Mouse (Mus musculus) testis, adult 2 months (tissue): Measurements from ENCODE around the gene Ints3. TPM values are rescaled to one million over a fixed set of nuclear protein-coding genes. Genes with fewer than 3 reads are reported as not detected.

Source experiments
- H3K27ac ChIP-seq: fragments of 200-500 bp; 2 replicates; pipeline ENCODE4 v1.5.1; 2012; ENCODE audit warnings: low read depth, low read length; ENCODE audit not compliant: control insufficient read depth, insufficient read depth
- H3K27me3 ChIP-seq: fragments of 200-500 bp; 2 replicates; pipeline ENCODE4 v1.6.1; 2012; ENCODE audit warnings: mild to moderate bottlenecking, low read length, moderate library complexity; ENCODE audit not compliant: control insufficient read depth, insufficient read depth
- H3K36me3 ChIP-seq: fragments of 200-500 bp; 2 replicates; pipeline ENCODE4 v1.6.1; 2012; ENCODE audit warnings: mild to moderate bottlenecking, low read length; ENCODE audit not compliant: control insufficient read depth, insufficient read depth
- H3K4me1 ChIP-seq: fragments of 200-500 bp; 2 replicates; pipeline ENCODE4 v1.6.1; 2012; ENCODE audit warnings: low read length; ENCODE audit not compliant: control insufficient read depth, insufficient read depth
- H3K4me3 ChIP-seq: fragments of 200-500 bp; 2 replicates; pipeline ENCODE4 v1.5.1; 2012; ENCODE audit warnings: low read depth, mild to moderate bottlenecking, low read length, moderate library complexity, mixed read lengths; ENCODE audit not compliant: control insufficient read depth
- CTCF ChIP-seq: fragments of 200-500 bp; IDR thresholded peaks from 2 replicates; pipeline ENCODE4 v1.5.1; 2012; ENCODE audit warnings: low read depth, mild to moderate bottlenecking, inconsistent platforms, low read length, moderate library complexity; ENCODE audit not compliant: control insufficient read depth, insufficient read depth, insufficient replicate concordance
- POLR2A ChIP-seq: fragments of 200-500 bp; IDR thresholded peaks from 2 replicates; pipeline ENCODE4 v1.6.1; 2012; ENCODE audit warnings: low read depth, mild to moderate bottlenecking, inconsistent platforms, low read length, moderate library complexity; ENCODE audit not compliant: control insufficient read depth
- polyA plus RNA-seq: library from polyadenylated mRNA; depleted of rRNA; stranded (reverse); fragments of >200 nt; gene quantifications from 2 replicates; pipeline ENCODE4 v1.2.3, GENCODE M21; 2012

Gene Ints3
- polyA plus RNA-seq, 1 experiment, result 19.1 TPM

DNA sequence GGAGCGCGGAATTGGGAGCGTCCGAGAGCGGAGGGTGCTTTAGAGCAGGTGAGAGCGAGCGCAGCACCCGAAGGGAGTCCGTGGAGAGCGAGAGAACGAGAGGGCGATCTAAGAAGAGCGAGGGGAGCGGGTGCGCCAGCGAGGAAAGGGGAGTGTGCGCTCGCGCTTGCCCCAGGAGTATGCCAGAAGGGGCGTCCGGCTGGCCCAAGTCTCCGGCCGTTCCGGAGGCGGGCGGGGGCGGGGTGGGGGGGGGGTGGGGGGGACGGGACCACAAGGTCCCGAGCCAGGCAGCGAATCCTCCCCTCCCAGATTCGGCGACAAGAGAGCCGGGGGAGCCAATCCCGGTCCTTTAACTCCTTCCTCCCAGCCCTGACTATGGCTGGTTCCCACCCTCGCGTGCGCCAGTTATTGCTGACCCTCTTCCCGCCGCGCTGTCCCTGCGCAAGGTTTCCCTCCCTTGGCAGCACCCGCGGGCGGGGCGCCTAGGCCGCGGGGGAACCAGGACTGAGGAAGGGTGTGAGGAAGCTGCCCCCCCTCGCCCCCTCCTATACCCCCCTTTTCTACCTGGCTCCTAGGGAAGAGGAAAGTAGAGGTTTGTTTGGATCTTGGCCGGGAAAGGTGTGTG is 32.4 kb upstream of the Ints3 start, which contains the start of gene Npr1:
Npr1 (minus strand) TSS at position 181 of the 625 bp plus-strand sequence.
- no peak for TF ChIP-seq CTCF
- TF ChIP-seq POLR2A, result peak; percentile 57
- H3K36me3 ChIP-seq, result no peaks in the 10 kb centered on the region
- peaks cover 3% of the 10 kb centered on the region; the same call in 1 of the 2 replicates for H3K27me3 ChIP-seq
- H3K4me1 ChIP-seq, result peaks cover 10% of the 10 kb centered on the region
- peak within 1 kb of the TSS; percentile 74 for H3K4me3 ChIP-seq
- peak within 1 kb of the TSS; percentile 80 for H3K27ac ChIP-seq

DNA sequence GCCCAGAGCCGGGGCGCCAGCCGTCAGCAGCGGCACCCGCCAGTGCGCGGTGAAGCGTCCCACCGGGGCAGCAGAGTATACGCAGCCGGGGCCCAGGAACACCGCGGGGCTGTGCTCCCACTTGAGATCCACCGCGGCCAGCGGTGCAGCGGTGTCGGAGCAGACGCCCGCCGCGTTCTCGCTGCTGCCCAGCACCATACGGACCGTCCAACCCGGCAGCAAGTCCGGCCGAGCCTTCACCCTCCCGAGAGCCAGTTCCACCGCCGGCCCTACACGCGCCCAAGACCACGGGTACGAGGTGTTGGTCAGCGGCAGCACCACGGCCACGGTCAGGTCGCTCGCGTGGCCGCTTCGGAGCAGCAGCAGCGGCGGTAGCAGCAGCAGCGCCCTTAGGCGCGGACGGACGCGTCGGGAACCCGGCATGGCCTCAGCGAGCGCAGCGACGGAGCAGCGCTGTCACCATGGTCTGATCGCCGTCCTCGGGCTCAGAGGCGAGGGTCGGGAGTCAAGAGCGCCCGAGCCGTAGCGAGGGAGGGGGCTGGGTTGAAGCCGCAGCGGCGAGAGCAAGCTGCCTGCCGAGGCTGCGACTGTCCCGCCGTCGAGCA is 31.8 kb upstream of the Ints3 start:
- H3K36me3 ChIP-seq, result no peaks in the 10 kb centered on the region
- peaks cover 10% of the 10 kb centered on the region for H3K4me1 ChIP-seq
- TF ChIP-seq POLR2A, result no peak
- no peak for TF ChIP-seq CTCF
- H3K27ac ChIP-seq, result peak overlapping the region; percentile 80
- H3K27me3 ChIP-seq, result peaks cover 3% of the 10 kb centered on the region; the same call in 1 of the 2 replicates
- peak overlapping the region; percentile 74 for H3K4me3 ChIP-seq

DNA sequence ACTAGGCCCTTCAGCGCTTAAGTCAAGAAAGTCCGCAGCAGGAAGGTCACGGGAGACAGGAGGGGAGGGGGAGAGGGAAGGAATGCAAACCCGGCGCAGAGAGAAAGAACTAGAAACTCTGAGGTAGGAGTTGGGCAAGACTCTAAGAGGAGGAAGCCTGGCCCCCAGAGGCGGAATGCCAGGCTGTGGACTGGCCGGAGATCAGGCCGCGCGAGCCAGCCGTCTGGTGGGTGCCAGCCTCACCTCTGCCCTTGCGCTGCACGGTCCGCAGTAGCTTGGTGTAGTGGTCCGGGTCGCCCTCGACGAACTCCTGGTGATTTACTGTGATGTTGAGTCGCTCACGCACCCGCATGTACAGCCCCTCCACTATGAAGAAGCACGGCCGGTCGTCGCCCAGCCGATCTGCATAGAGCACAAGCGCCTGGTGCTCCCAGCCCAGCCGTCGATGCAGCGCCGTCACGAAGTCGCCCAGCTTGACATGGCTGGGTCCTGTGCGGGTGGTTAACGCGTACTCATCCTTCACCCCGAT is 31.2 kb upstream of the Ints3 start:
- Histone ChIP-seq H3K4me3 (peak overlapping the region; percentile 74), H3K27ac (peak overlapping the region; percentile 80), H3K27me3 (peaks cover 3% of the 10 kb centered on the region; the same call in 1 of the 2 replicates), H3K36me3 (no peaks in the 10 kb centered on the region), H3K4me1 (peaks cover 10% of the 10 kb centered on the region)
- TF ChIP-seq POLR2A (no peak), CTCF (no peak)

DNA sequence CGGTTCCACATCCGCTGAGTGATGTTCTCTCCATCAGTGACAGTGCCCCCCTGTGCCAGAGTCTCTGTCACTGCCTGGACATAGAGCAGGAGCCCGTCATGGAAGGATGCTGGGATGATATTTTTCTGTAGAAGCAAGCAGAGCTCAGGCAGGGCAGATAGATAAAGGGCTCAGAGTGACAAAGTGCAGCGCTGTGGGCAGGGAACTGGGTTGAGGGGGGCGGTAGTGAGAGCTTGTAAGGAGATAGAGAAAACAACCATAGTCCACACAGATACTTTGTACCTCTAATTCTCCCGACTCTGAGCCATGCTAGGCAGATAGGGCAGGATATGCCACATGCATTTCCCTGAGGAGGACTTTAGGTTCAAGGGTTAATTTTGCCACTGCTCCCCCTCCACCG is 29.2 kb upstream of the Ints3 start:
- peaks cover 10% of the 10 kb centered on the region for H3K4me1 ChIP-seq
- TF ChIP-seq CTCF (no peak), POLR2A (no peak)
- H3K4me3 ChIP-seq, result no peak overlapping the region
- no peaks in the 10 kb centered on the region for H3K36me3 ChIP-seq
- H3K27ac ChIP-seq, result no peak overlapping the region
- H3K27me3 ChIP-seq, result peaks cover 3% of the 10 kb centered on the region; the same call in 1 of the 2 replicates

DNA sequence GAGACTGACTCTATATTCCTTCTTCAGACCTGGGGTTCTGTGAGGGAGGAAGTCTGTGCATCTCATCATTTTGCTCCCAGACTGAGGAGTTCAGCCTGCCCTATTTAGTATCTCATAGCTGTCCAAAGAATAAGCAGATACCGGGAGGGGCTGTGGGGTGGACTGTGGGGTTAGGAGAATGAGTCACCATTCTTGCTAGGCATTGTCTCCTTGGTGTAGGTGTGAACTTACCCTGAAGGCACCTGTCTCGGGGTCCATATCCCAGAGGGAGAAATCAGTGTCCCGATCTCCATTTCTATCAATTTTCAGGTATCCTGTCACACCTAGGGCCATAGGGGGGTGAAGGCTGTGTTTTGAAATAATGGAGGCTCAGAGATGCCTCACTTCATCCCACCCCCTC is 28.5 kb upstream of the Ints3 start:
- Histone ChIP-seq H3K4me1 (peaks cover 10% of the 10 kb centered on the region), H3K36me3 (no peaks in the 10 kb centered on the region), H3K4me3 (no peak overlapping the region), H3K27me3 (peaks cover 3% of the 10 kb centered on the region; the same call in 1 of the 2 replicates), H3K27ac (no peak overlapping the region)
- TF ChIP-seq CTCF, result no peak
- TF ChIP-seq POLR2A, result no peak

DNA sequence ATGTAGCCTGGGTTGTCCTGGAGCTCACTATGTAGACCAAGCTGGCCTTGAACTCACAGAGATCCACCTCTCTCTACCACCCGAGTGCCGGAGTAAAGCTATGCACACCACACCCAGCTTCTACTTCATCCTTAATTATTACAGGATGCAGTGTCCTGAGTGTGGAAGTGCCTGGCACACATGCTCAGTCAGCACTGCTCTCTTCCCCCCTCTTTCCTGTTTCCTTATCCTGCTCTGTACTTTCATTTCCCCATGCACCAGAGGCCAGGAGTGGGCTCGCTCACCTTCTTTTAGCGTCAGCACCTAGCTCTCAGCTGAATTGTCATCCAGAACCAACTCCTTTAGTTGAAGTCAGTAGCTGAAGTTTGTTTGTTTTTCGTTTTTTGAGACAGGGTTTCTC is 26.9 kb upstream of the Ints3 start:
- Histone ChIP-seq H3K4me3 (no peak overlapping the region), H3K27me3 (0 out of 2 replicates have a peak, but pooled peaks cover under 1% of the 10 kb centered on the region), H3K4me1 (peaks cover 7% of the 10 kb centered on the region), H3K36me3 (no peaks in the 10 kb centered on the region), H3K27ac (no peak overlapping the region)
- no peak for TF ChIP-seq POLR2A
- TF ChIP-seq CTCF, result no peak

DNA sequence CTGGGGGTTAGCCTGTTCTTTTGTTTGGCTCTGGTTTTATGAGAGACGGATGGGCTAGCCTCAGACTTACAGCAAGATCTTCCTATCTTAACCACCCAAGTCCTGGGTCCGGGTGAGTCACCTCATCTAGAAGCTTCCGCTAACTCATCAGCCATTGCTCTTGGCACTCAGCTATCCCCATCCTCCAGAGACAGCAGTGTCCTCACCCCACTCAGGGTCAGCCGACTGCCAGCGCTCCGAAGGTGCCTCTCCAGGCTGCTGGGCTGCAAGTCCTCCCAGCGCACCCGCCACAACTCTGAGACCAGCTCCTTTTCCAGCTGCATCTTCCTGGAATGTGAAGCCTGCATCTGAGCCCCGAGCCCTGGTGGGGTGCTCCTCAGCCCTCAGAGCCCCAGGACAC is 26.3 kb upstream of the Ints3 start:
- H3K4me3 ChIP-seq, result no peak overlapping the region
- no peak overlapping the region for H3K27ac ChIP-seq
- H3K36me3 ChIP-seq, result no peaks in the 10 kb centered on the region
- H3K4me1 ChIP-seq, result peaks cover 3% of the 10 kb centered on the region
- TF ChIP-seq POLR2A (no peak), CTCF (no peak)
- no peaks in the 10 kb centered on the region for H3K27me3 ChIP-seq
